Mouse (Mus musculus): ENCODE measurements at regions not wholly inside any gene's neighbourhood (a gene's known extent, or its start where the extent isn't known, plus 50 kb on each side); places are given as distances from the start of the nearest gene placed in this dataset.

- WGBS: 55% methylated on average over 5 of the region's 5 CpGs
- TF ChIP-seq CTCF (IDR thresholded peaks at IDR 0.05; ENCODE audit: extremely low read depth, insufficient read length, insufficient replicate concordance, low read depth, low read length) (no peak), POLR2A (IDR thresholded peaks at IDR 0.05; ENCODE audit: low read depth, low read length) (no peak)
- Histone ChIP-seq H3K4me1 (ENCODE audit: control insufficient read depth, insufficient read depth, insufficient read length, low read length) (no peaks in the 10 kb centered on the region), H3K27me3 (ENCODE audit: control insufficient read depth, insufficient read depth, low read length) (no peaks in the 10 kb centered on the region), H3K4me3 (ENCODE audit: low read depth, low read length) (no peak overlapping the region), H3K27ac (ENCODE audit: insufficient read depth, low read depth, low read length) (no peak overlapping the region), H3K36me3 (ENCODE audit: control insufficient read depth, insufficient read depth, low read length) (no peaks in the 10 kb centered on the region)
Measured at GRCm38 (mm10) chr6:122394160-122394559, 53.8 kb upstream of the Phc1 start.

GRCm38 (mm10) chr6:122393231-122393881 is 53.0 kb upstream of the Phc1 start:
- no peak for TF ChIP-seq CTCF (IDR thresholded peaks at IDR 0.05; ENCODE audit: extremely low read depth, insufficient read length, insufficient replicate concordance, low read depth, low read length)
- no peak for TF ChIP-seq POLR2A (IDR thresholded peaks at IDR 0.05; ENCODE audit: low read depth, low read length)
- H3K27me3 ChIP-seq (ENCODE audit: control insufficient read depth, insufficient read depth, low read length): no peaks in the 10 kb centered on the region
- WGBS: 37% methylated on average over 19 of the region's 19 CpGs
- no peak overlapping the region for H3K4me3 ChIP-seq (ENCODE audit: low read depth, low read length)
- H3K36me3 ChIP-seq (ENCODE audit: control insufficient read depth, insufficient read depth, low read length): no peaks in the 10 kb centered on the region
- H3K27ac ChIP-seq (ENCODE audit: insufficient read depth, low read depth, low read length): no peak overlapping the region
- no peaks in the 10 kb centered on the region for H3K4me1 ChIP-seq (ENCODE audit: control insufficient read depth, insufficient read depth, insufficient read length, low read length)

GRCm38 (mm10) chr6:122391725-122392667 is 51.6 kb upstream of the Phc1 start:
- no peak overlapping the region for H3K4me3 ChIP-seq (ENCODE audit: low read depth, low read length)
- no peak for TF ChIP-seq POLR2A (IDR thresholded peaks at IDR 0.05; ENCODE audit: low read depth, low read length)
- peak; percentile 86; the same call in 1 of the 2 replicates for TF ChIP-seq CTCF (IDR thresholded peaks at IDR 0.05; ENCODE audit: extremely low read depth, insufficient read length, insufficient replicate concordance, low read depth, low read length)
- no peak overlapping the region for H3K27ac ChIP-seq (ENCODE audit: insufficient read depth, low read depth, low read length)
- H3K4me1 ChIP-seq (ENCODE audit: control insufficient read depth, insufficient read depth, insufficient read length, low read length): no peaks in the 10 kb centered on the region
- WGBS: 33% methylated on average over 29 of the region's 29 CpGs
- no peaks in the 10 kb centered on the region for H3K36me3 ChIP-seq (ENCODE audit: control insufficient read depth, insufficient read depth, low read length)
- no peaks in the 10 kb centered on the region for H3K27me3 ChIP-seq (ENCODE audit: control insufficient read depth, insufficient read depth, low read length)

- Histone ChIP-seq H3K27ac (ENCODE audit: insufficient read depth, low read depth, low read length) (no peak overlapping the region), H3K36me3 (ENCODE audit: control insufficient read depth, insufficient read depth, low read length) (no peaks in the 10 kb centered on the region), H3K4me3 (ENCODE audit: low read depth, low read length) (no peak overlapping the region), H3K27me3 (ENCODE audit: control insufficient read depth, insufficient read depth, low read length) (no peaks in the 10 kb centered on the region), H3K4me1 (ENCODE audit: control insufficient read depth, insufficient read depth, insufficient read length, low read length) (no peaks in the 10 kb centered on the region)
- TF ChIP-seq CTCF (IDR thresholded peaks at IDR 0.05; ENCODE audit: extremely low read depth, insufficient read length, insufficient replicate concordance, low read depth, low read length): no peak
- WGBS: 80% methylated on average over 10 of the region's 10 CpGs
Measured at GRCm38 (mm10) chr6:122391126-122391525, 50.8 kb upstream of the Phc1 start.

DNA sequence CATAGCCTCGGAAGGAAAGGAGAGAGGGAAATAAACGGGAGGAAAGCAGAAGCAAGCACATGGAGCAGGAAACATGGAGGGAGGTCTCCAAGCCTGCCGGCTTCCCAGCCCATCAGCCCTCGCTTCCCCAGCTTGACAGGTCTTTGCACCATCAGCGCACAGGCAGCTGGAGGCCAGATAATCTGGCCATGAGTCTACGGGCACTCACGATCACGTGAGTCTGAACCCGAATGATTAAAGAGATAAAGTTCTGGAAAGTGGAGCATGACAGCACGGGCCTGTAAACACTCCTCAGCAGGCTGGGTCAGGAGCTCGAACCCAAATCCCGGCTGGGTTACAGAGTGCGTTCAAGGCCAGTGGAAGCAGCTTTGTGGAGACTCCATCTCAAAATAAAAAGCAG is 50.4 kb upstream of the Phc1 start:
- WGBS: 69% methylated on average over 13 of the region's 13 CpGs
- Histone ChIP-seq H3K4me3 (ENCODE audit: low read depth, low read length) (no peak overlapping the region), H3K4me1 (ENCODE audit: control insufficient read depth, insufficient read depth, insufficient read length, low read length) (no peaks in the 10 kb centered on the region), H3K27ac (ENCODE audit: insufficient read depth, low read depth, low read length) (no peak overlapping the region), H3K36me3 (ENCODE audit: control insufficient read depth, insufficient read depth, low read length) (no peaks in the 10 kb centered on the region), H3K27me3 (ENCODE audit: control insufficient read depth, insufficient read depth, low read length) (0 out of 2 replicates have a peak, but pooled peaks cover 2% of the 10 kb centered on the region)
- no peak for TF ChIP-seq POLR2A (IDR thresholded peaks at IDR 0.05; ENCODE audit: low read depth, low read length)
- TF ChIP-seq CTCF (IDR thresholded peaks at IDR 0.05; ENCODE audit: extremely low read depth, insufficient read length, insufficient replicate concordance, low read depth, low read length): no peak

Data from small intestine, adult 2 months (tissue).